Mouse (Mus musculus): ENCODE results near the gene D7Ertd443e.

GRCm38 (mm10) chr7:134250273-134250870, 135.1 kb downstream of the D7Ertd443e start:
- TF ChIP-seq CTCF (IDR thresholded peaks at IDR 0.05; ENCODE audit: control insufficient read depth, insufficient read depth, insufficient read length) = no peak
- TF ChIP-seq MAX (IDR thresholded peaks at IDR 0.05) = no peak
- no peak for TF ChIP-seq MYOG (IDR thresholded peaks at IDR 0.05; ENCODE audit: control insufficient read depth, extremely low read depth, insufficient read length)
- no peak for TF ChIP-seq USF1 (IDR thresholded peaks at IDR 0.05; ENCODE audit: low read depth)
- no peak for TF ChIP-seq MYOD1 (IDR thresholded peaks at IDR 0.05; ENCODE audit: control insufficient read depth, insufficient read length, low read depth)

Data from C2C12 (cell line).